Mouse (Mus musculus): ENCODE measurements around the gene Wwox. TPM values are rescaled to one million over a fixed set of nuclear protein-coding genes. Genes with fewer than 3 reads are reported as not detected.

Gene Wwox
- polyA plus RNA-seq, 1 experiment: 13.5 TPM

- TF ChIP-seq CTCF (IDR thresholded peaks at IDR 0.05; ENCODE audit: control insufficient read depth, insufficient read depth, low read length) (no peak), POLR2A (IDR thresholded peaks at IDR 0.05; ENCODE audit: borderline replicate concordance, control insufficient read depth, low read depth, low read length) (no peak)
- 72% methylated on average over 10 of the region's 10 CpGs for WGBS
- H3K4me3 ChIP-seq (replicated peaks; ENCODE audit: control insufficient read depth, low read depth, low read length): no peak overlapping the region
- peaks cover 2% of the 10 kb centered on the region; the same call in 1 of the 2 replicates for H3K4me1 ChIP-seq (ENCODE audit: control insufficient read depth, insufficient read depth, low read length)
- no peak overlapping the region for H3K27ac ChIP-seq (ENCODE audit: control insufficient read depth, insufficient read depth, low read depth, low read length, poor library complexity)
Measured at GRCm38 (mm10) chr8:114986971-114987370, 547.5 kb downstream of the Wwox start.

- WGBS: 85% methylated on average over 13 of the region's 13 CpGs
- Histone ChIP-seq H3K4me1 (ENCODE audit: control insufficient read depth, insufficient read depth, low read length) (no peaks in the 10 kb centered on the region), H3K4me3 (replicated peaks; ENCODE audit: control insufficient read depth, low read depth, low read length) (no peak overlapping the region), H3K27ac (ENCODE audit: control insufficient read depth, insufficient read depth, low read depth, low read length, poor library complexity) (no peak overlapping the region)
- no peak for TF ChIP-seq CTCF (IDR thresholded peaks at IDR 0.05; ENCODE audit: control insufficient read depth, insufficient read depth, low read length)
- no peak for TF ChIP-seq POLR2A (IDR thresholded peaks at IDR 0.05; ENCODE audit: borderline replicate concordance, control insufficient read depth, low read depth, low read length)
Measured at GRCm38 (mm10) chr8:114990865-114991613, 551.6 kb downstream of the Wwox start.

GRCm38 (mm10) chr8:115000736-115001135 lies 561.3 kb downstream of the Wwox start:
- 89% methylated on average over 11 of the region's 11 CpGs for WGBS
- Histone ChIP-seq H3K4me3 (replicated peaks; ENCODE audit: control insufficient read depth, low read depth, low read length) (no peak overlapping the region), H3K27ac (ENCODE audit: control insufficient read depth, insufficient read depth, low read depth, low read length, poor library complexity) (no peak overlapping the region), H3K4me1 (ENCODE audit: control insufficient read depth, insufficient read depth, low read length) (no peaks in the 10 kb centered on the region)
- no peak for TF ChIP-seq CTCF (IDR thresholded peaks at IDR 0.05; ENCODE audit: control insufficient read depth, insufficient read depth, low read length)
- TF ChIP-seq POLR2A (IDR thresholded peaks at IDR 0.05; ENCODE audit: borderline replicate concordance, control insufficient read depth, low read depth, low read length): no peak

- no peak overlapping the region for H3K27ac ChIP-seq (ENCODE audit: control insufficient read depth, insufficient read depth, low read depth, low read length, poor library complexity)
- WGBS: 80% methylated on average over 3 of the region's 3 CpGs
- no peaks in the 10 kb centered on the region for H3K4me1 ChIP-seq (ENCODE audit: control insufficient read depth, insufficient read depth, low read length)
- H3K4me3 ChIP-seq (replicated peaks; ENCODE audit: control insufficient read depth, low read depth, low read length): no peak overlapping the region
- TF ChIP-seq CTCF (IDR thresholded peaks at IDR 0.05; ENCODE audit: control insufficient read depth, insufficient read depth, low read length): no peak
- TF ChIP-seq POLR2A (IDR thresholded peaks at IDR 0.05; ENCODE audit: borderline replicate concordance, control insufficient read depth, low read depth, low read length): no peak
Measured at GRCm38 (mm10) chr8:115005021-115005420, 565.6 kb downstream of the Wwox start.

- 94% methylated on average over 8 of the region's 8 CpGs for WGBS
- H3K4me1 ChIP-seq (ENCODE audit: control insufficient read depth, insufficient read depth, low read length): no peaks in the 10 kb centered on the region
- no peak overlapping the region for H3K4me3 ChIP-seq (replicated peaks; ENCODE audit: control insufficient read depth, low read depth, low read length)
- no peak overlapping the region for H3K27ac ChIP-seq (ENCODE audit: control insufficient read depth, insufficient read depth, low read depth, low read length, poor library complexity)
- no peak for TF ChIP-seq POLR2A (IDR thresholded peaks at IDR 0.05; ENCODE audit: borderline replicate concordance, control insufficient read depth, low read depth, low read length)
- no peak for TF ChIP-seq CTCF (IDR thresholded peaks at IDR 0.05; ENCODE audit: control insufficient read depth, insufficient read depth, low read length)
Measured at GRCm38 (mm10) chr8:115006561-115006960, 567.1 kb downstream of the Wwox start.

GRCm38 (mm10) chr8:115007280-115007679 lies 567.8 kb downstream of the Wwox start:
- H3K4me3 ChIP-seq (replicated peaks; ENCODE audit: control insufficient read depth, low read depth, low read length): no peak overlapping the region
- no peaks in the 10 kb centered on the region for H3K4me1 ChIP-seq (ENCODE audit: control insufficient read depth, insufficient read depth, low read length)
- TF ChIP-seq CTCF (IDR thresholded peaks at IDR 0.05; ENCODE audit: control insufficient read depth, insufficient read depth, low read length) (no peak), POLR2A (IDR thresholded peaks at IDR 0.05; ENCODE audit: borderline replicate concordance, control insufficient read depth, low read depth, low read length) (no peak)
- H3K27ac ChIP-seq (ENCODE audit: control insufficient read depth, insufficient read depth, low read depth, low read length, poor library complexity): no peak overlapping the region
- WGBS: 84% methylated on average over 7 of the region's 7 CpGs

GRCm38 (mm10) chr8:115008624-115009620 lies 569.5 kb downstream of the Wwox start:
- Histone ChIP-seq H3K4me3 (replicated peaks; ENCODE audit: control insufficient read depth, low read depth, low read length) (no peak overlapping the region), H3K4me1 (ENCODE audit: control insufficient read depth, insufficient read depth, low read length) (no peaks in the 10 kb centered on the region), H3K27ac (ENCODE audit: control insufficient read depth, insufficient read depth, low read depth, low read length, poor library complexity) (no peak overlapping the region)
- no peak for TF ChIP-seq CTCF (IDR thresholded peaks at IDR 0.05; ENCODE audit: control insufficient read depth, insufficient read depth, low read length)
- WGBS: 76% methylated on average over 9 of the region's 9 CpGs
